Mouse (Mus musculus) liver, adult 2 months (tissue): ENCODE data around the gene Mettl24. TPM values are rescaled to one million over a fixed set of nuclear protein-coding genes. Genes with fewer than 3 reads are reported as not detected.

Experiments
- DNase-seq: peaks from one replicate; pipeline ENCODE4 v3.0.0-alpha.2; 2011; ENCODE audit warnings: low read depth, low spot score; ENCODE audit errors: extremely low read depth
- H3K27ac ChIP-seq: fragments of 200-500 bp; replicated peaks from 2 replicates; pipeline ENCODE4 v1.5.1; 2012; ENCODE audit warnings: low read depth, mild to moderate bottlenecking, control low read depth, inconsistent platforms, low read length; ENCODE audit not compliant: insufficient read depth
- H3K27me3 ChIP-seq: fragments of 200-500 bp; 2 replicates; pipeline ENCODE4 v1.6.1; 2012; ENCODE audit warnings: mild to moderate bottlenecking, moderate library complexity, low read length, inconsistent platforms; ENCODE audit not compliant: control insufficient read depth, insufficient read depth
- H3K36me3 ChIP-seq: fragments of 200-500 bp; 2 replicates; pipeline ENCODE4 v1.6.1; 2012; ENCODE audit warnings: low read length, inconsistent platforms; ENCODE audit not compliant: control insufficient read depth, insufficient read depth
- H3K4me1 ChIP-seq: fragments of 200-500 bp; 2 replicates; pipeline ENCODE4 v1.6.1; 2011; ENCODE audit warnings: low read length; ENCODE audit not compliant: control insufficient read depth, insufficient read depth
- H3K4me3 ChIP-seq: fragments of 200-500 bp; 2 replicates; pipeline ENCODE4 v1.5.1; 2011; ENCODE audit warnings: low read depth, mild to moderate bottlenecking, control low read depth, low read length, moderate library complexity; ENCODE audit not compliant: insufficient read depth
- H3K79me2 ChIP-seq: fragments of 200-500 bp; 2 replicates; pipeline ENCODE4 v1.6.1; 2012; ENCODE audit warnings: inconsistent platforms, mild to moderate bottlenecking, low read length, moderate library complexity; ENCODE audit not compliant: control insufficient read depth, insufficient read depth
- H3K9ac ChIP-seq: fragments of 200-500 bp; 2 replicates; pipeline ENCODE4 v1.6.1; 2012; ENCODE audit warnings: low read depth, mild to moderate bottlenecking, control low read depth, inconsistent platforms, low read length
- CTCF ChIP-seq: fragments of 200-500 bp; IDR thresholded peaks from 2 replicates; pipeline ENCODE4 v1.5.1; 2011; ENCODE audit warnings: low read depth, low read length, control low read depth
- POLR2A ChIP-seq: fragments of 200-500 bp; IDR thresholded peaks from 2 replicates; pipeline ENCODE4 v1.6.1; 2011; ENCODE audit warnings: low read length, control low read depth; ENCODE audit not compliant: insufficient read depth; ENCODE audit errors: extremely low read depth
- whole genome bisulfite sequencing: fragments of 180-500 bp; shearing (Covaris S2); methylation state at CpG from one replicate; pipeline ENCODE4 v1.1.7; 2018; 5-methylcytosine and 5-hydroxymethylcytosine counted together
- polyA plus RNA-seq: library from polyadenylated mRNA; depleted of rRNA; stranded (reverse); fragments of >200 nt; gene quantifications from 2 replicates; pipeline ENCODE4 v1.2.3, GENCODE M21; 2012; rRNA removed
- total RNA-seq: library from RNA; depleted of rRNA; stranded (reverse); fragments of >200 nt; gene quantifications from 2 replicates; pipeline ENCODE4 v1.2.3, GENCODE M21; 2014; rRNA removed

Gene Mettl24
- total and polyA plus RNA-seq, 2 experiments = 0.09 TPM; not detected in 1

DNA sequence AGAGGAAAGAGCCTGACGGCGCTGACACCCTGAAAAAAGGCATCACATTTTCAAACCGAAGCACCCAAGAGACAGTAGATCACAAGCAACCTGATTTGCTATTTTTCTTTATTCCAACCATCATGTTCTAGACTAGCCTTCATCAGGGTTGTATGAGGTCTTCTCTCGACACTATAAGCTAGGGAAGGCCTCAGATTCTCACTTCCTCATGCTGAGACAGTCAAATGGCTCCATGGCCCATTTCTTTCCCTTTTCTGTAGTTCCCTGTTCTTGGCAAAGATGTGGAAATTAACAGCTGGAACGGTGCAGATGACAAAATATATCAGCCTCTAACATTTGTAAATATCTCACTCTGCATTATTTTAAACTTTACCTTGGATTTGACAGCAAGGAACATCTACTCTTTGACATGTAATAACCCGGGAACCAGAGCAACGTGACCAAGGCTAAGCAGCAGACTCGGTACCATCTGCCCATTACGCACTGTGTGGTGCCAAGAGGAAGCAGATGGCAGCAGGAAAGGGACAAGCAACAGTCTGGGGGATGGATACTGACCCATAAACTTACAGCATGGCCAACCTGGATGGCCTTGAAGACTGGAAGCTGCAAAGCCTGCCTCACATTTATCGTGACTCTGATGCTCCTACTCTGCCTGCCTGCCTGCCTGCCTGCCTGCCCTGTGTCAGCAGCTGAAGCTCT is 164.2 kb downstream of the Mettl24 start:
- H3K36me3 ChIP-seq = peaks cover 47% of the 10 kb centered on the region
- no peak for TF ChIP-seq CTCF
- no peak overlapping the region for H3K27ac ChIP-seq
- no peaks in the 10 kb centered on the region for H3K4me1 ChIP-seq
- WGBS = 91% methylated on average over 10 of the region's 10 CpGs
- no peaks in the 10 kb centered on the region for H3K79me2 ChIP-seq
- peak; percentile 17 for DNase-seq
- H3K9ac ChIP-seq = no peak overlapping the region
- no peaks in the 10 kb centered on the region for H3K27me3 ChIP-seq
- no peak overlapping the region for H3K4me3 ChIP-seq

GRCm38 (mm10) chr10:40850644-40851043 is 167.6 kb downstream of the Mettl24 start:
- Histone ChIP-seq H3K9ac (no peak overlapping the region), H3K36me3 (peaks cover 30% of the 10 kb centered on the region), H3K4me1 (no peaks in the 10 kb centered on the region), H3K79me2 (peaks cover 3% of the 10 kb centered on the region; the same call in 1 of the 2 replicates), H3K4me3 (no peak overlapping the region), H3K27ac (no peak overlapping the region), H3K27me3 (no peaks in the 10 kb centered on the region)
- TF ChIP-seq CTCF = no peak
- no peak for TF ChIP-seq POLR2A
- no peak for DNase-seq
- 92% methylated on average over 2 of the region's 2 CpGs for WGBS

- H3K27me3 ChIP-seq = no peaks in the 10 kb centered on the region
- no peak overlapping the region for H3K9ac ChIP-seq
- H3K4me1 ChIP-seq = no peaks in the 10 kb centered on the region
- H3K36me3 ChIP-seq = peaks cover 30% of the 10 kb centered on the region
- DNase-seq = no peak
- TF ChIP-seq CTCF = no peak
- TF ChIP-seq POLR2A = no peak
- no peak overlapping the region for H3K27ac ChIP-seq
- peaks cover 3% of the 10 kb centered on the region; the same call in 1 of the 2 replicates for H3K79me2 ChIP-seq
- no peak overlapping the region for H3K4me3 ChIP-seq
Measured at GRCm38 (mm10) chr10:40851138-40851537, 168.1 kb downstream of the Mettl24 start.

DNA sequence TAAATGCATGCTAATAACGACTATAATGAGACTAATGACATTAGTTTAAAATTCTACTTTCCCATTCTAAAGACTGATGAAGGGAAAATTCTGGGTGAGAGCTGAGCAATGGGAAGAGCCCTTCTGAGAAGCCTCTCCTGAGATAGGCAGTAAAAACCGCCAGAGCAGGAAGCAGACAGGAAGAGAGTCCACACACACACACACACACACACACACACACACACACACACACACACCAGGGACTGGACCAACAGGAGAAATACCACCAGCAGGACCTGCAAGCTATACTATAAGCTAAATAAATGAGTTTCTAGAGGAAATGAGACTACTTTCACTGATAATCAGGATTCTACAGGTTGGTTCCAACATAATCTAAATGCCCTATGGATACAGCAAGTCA is 172.5 kb downstream of the Mettl24 start:
- Histone ChIP-seq H3K36me3 (peaks cover 4% of the 10 kb centered on the region), H3K4me3 (no peak overlapping the region), H3K9ac (no peak overlapping the region), H3K4me1 (no peaks in the 10 kb centered on the region), H3K27ac (no peak overlapping the region), H3K27me3 (no peaks in the 10 kb centered on the region), H3K79me2 (peaks cover 3% of the 10 kb centered on the region; the same call in 1 of the 2 replicates)
- DNase-seq = no peak
- TF ChIP-seq CTCF = no peak
- no peak for TF ChIP-seq POLR2A
- 69% methylated on average over 2 of the region's 2 CpGs for WGBS

DNA sequence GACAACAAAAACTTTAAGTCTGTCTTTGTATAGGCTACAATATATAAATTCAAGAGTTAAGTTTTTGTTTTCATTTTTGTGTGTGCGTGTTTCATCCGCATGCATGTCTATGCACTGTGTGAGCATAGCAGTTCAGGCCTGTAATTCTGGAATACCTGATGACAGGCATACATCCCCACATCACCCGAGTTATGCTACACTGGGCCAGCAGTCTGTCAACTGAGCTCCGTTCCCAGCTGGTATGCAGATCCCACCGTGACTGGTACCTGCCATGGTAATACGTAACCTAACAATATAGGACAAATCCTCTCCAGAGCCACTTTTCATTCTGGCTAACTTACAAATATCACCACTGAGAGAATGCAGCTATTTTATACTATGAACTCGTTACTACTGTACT is 173.6 kb downstream of the Mettl24 start:
- H3K79me2 ChIP-seq = peaks cover 6% of the 10 kb centered on the region; the same call in 1 of the 2 replicates
- peaks cover 4% of the 10 kb centered on the region for H3K36me3 ChIP-seq
- 96% methylated on average over 7 of the region's 7 CpGs for WGBS
- H3K9ac ChIP-seq = no peak overlapping the region
- H3K4me3 ChIP-seq = no peak overlapping the region
- H3K27me3 ChIP-seq = no peaks in the 10 kb centered on the region
- H3K4me1 ChIP-seq = no peaks in the 10 kb centered on the region
- TF ChIP-seq CTCF = no peak
- no peak for TF ChIP-seq POLR2A
- no peak for DNase-seq
- no peak overlapping the region for H3K27ac ChIP-seq

GRCm38 (mm10) chr10:40857599-40857998 is 174.5 kb downstream of the Mettl24 start:
- H3K36me3 ChIP-seq = peaks cover 4% of the 10 kb centered on the region
- WGBS = 51% methylated on average over 8 of the region's 8 CpGs
- peak; percentile 4 for DNase-seq
- no peak overlapping the region for H3K4me3 ChIP-seq
- H3K4me1 ChIP-seq = no peaks in the 10 kb centered on the region
- no peak overlapping the region for H3K9ac ChIP-seq
- no peaks in the 10 kb centered on the region for H3K27me3 ChIP-seq
- H3K27ac ChIP-seq = no peak overlapping the region
- H3K79me2 ChIP-seq = peaks cover 11% of the 10 kb centered on the region; the same call in 1 of the 2 replicates
- no peak for TF ChIP-seq POLR2A
- no peak for TF ChIP-seq CTCF

Other genes with a start within 250 kb of the Mettl24 start
- not detected in 2 replicates for gene Slc22a16, start 112.9 kb upstream of the Mettl24 start, total RNA-seq
- gene Slc22a16, start 112.9 kb upstream of the Mettl24 start, polyA plus RNA-seq = not detected in 2 replicates
- gene Ddo, start 53.3 kb upstream of the Mettl24 start, total RNA-seq = 17.0 and 19.0 TPM in 2 replicates
- gene Ddo, start 53.3 kb upstream of the Mettl24 start, polyA plus RNA-seq = 16.0 and 21.3 TPM in 2 replicates
- 15.9 and 16.1 TPM in 2 replicates for gene Cdc40, start 200.0 kb downstream of the Mettl24 start, total RNA-seq
- 11.1 and 12.8 TPM in 2 replicates for gene Cdc40, start 200.0 kb downstream of the Mettl24 start, polyA plus RNA-seq
- 0.54 and 0.55 TPM in 2 replicates for gene Wasf1, start 200.2 kb downstream of the Mettl24 start, total RNA-seq
- 0.69 and 0.77 TPM in 2 replicates for gene Wasf1, start 200.2 kb downstream of the Mettl24 start, polyA plus RNA-seq